Mouse (Mus musculus): ENCODE measurements around the gene Steap3.

- TF ChIP-seq CTCF (IDR thresholded peaks at IDR 0.05; ENCODE audit: low read depth) (no peak), EP300 (IDR thresholded peaks at IDR 0.05; ENCODE audit: low read depth) (no peak)
Measured at GRCm38 (mm10) chr1:120190946-120191345, 81.6 kb downstream of the Steap3 start.
